Mouse (Mus musculus): ENCODE measurements around the gene Kif1a. TPM values are rescaled to one million over a fixed set of nuclear protein-coding genes. Genes with fewer than 3 reads are reported as not detected.

Gene Kif1a
- polyA plus RNA-seq, 1 experiment from 2014 or later = 4.4 TPM

GRCm38 (mm10) chr1:93018716-93019115 is 83.0 kb downstream of the Kif1a start:
- no peaks in the 10 kb centered on the region for H3K4me1 ChIP-seq (ENCODE audit: insufficient read depth, low read depth, low read length)
- no peak for TF ChIP-seq EP300 (IDR thresholded peaks at IDR 0.05)
- no peak for TF ChIP-seq CTCF (IDR thresholded peaks at IDR 0.05)
- 84% methylated on average over 10 of the region's 10 CpGs for WGBS

GRCm38 (mm10) chr1:93015136-93015535 is 86.6 kb downstream of the Kif1a start:
- Histone ChIP-seq H3K9me3 (ENCODE audit: low read length) (no peaks in the 10 kb centered on the region), H3K4me1 (ENCODE audit: insufficient read depth, low read depth, low read length) (no peaks in the 10 kb centered on the region), H3K27me3 (replicated peaks; ENCODE audit: insufficient read depth, low read length) (no peaks in the 10 kb centered on the region), H3K27ac (ENCODE audit: low read length) (no peak overlapping the region), H3K9ac (replicated peaks; ENCODE audit: low read depth) (no peak overlapping the region), H3K4me3 (ENCODE audit: low read depth, low read length) (no peak overlapping the region), H3K4me2 (replicated peaks; ENCODE audit: low read depth, low read length) (no peak overlapping the region), H3K36me3 (ENCODE audit: insufficient read depth, low read length) (no peaks in the 10 kb centered on the region)
- WGBS = 49% methylated on average over 2 of the region's 2 CpGs
- ATAC-seq = no peak
- TF ChIP-seq CTCF (IDR thresholded peaks at IDR 0.05) = no peak
- no peak for TF ChIP-seq EP300 (IDR thresholded peaks at IDR 0.05)
- no peak for DNase-seq (ENCODE audit: low spot score)

More at GRCm38 (mm10) chr1:93018716-93019115, 83.0 kb downstream of the Kif1a start:
- H3K27ac ChIP-seq (ENCODE audit: low read length) = no peak overlapping the region
- no peak for ATAC-seq
- no peaks in the 10 kb centered on the region for H3K27me3 ChIP-seq (replicated peaks; ENCODE audit: insufficient read depth, low read length)
- H3K9ac ChIP-seq (replicated peaks; ENCODE audit: low read depth) = no peak overlapping the region
- no peak overlapping the region for H3K4me3 ChIP-seq (ENCODE audit: low read depth, low read length)
- no peak overlapping the region for H3K4me2 ChIP-seq (replicated peaks; ENCODE audit: low read depth, low read length)
- no peak for DNase-seq (ENCODE audit: low spot score)
- H3K9me3 ChIP-seq (ENCODE audit: low read length) = no peaks in the 10 kb centered on the region
- H3K36me3 ChIP-seq (ENCODE audit: insufficient read depth, low read length) = no peaks in the 10 kb centered on the region

- H3K27ac ChIP-seq (ENCODE audit: low read length) = no peak overlapping the region
- no peaks in the 10 kb centered on the region for H3K36me3 ChIP-seq (ENCODE audit: insufficient read depth, low read length)
- no peaks in the 10 kb centered on the region for H3K4me1 ChIP-seq (ENCODE audit: insufficient read depth, low read depth, low read length)
- no peaks in the 10 kb centered on the region for H3K9me3 ChIP-seq (ENCODE audit: low read length)
- ATAC-seq = peak; percentile 78
- H3K9ac ChIP-seq (replicated peaks; ENCODE audit: low read depth) = no peak overlapping the region
- TF ChIP-seq CTCF (IDR thresholded peaks at IDR 0.05) (peak; percentile 93), EP300 (IDR thresholded peaks at IDR 0.05) (no peak)
- peak; percentile 67 for DNase-seq (ENCODE audit: low spot score)
- H3K4me3 ChIP-seq (ENCODE audit: low read depth, low read length) = no peak overlapping the region
- H3K27me3 ChIP-seq (replicated peaks; ENCODE audit: insufficient read depth, low read length) = no peaks in the 10 kb centered on the region
- no peak overlapping the region for H3K4me2 ChIP-seq (replicated peaks; ENCODE audit: low read depth, low read length)
Observed at GRCm38 (mm10) chr1:93014460-93014859, 87.3 kb downstream of the Kif1a start.

- no peak for DNase-seq (ENCODE audit: low spot score)
- no peak for ATAC-seq
- Histone ChIP-seq H3K4me2 (replicated peaks; ENCODE audit: low read depth, low read length) (no peak overlapping the region), H3K27ac (ENCODE audit: low read length) (no peak overlapping the region), H3K27me3 (replicated peaks; ENCODE audit: insufficient read depth, low read length) (no peaks in the 10 kb centered on the region), H3K36me3 (ENCODE audit: insufficient read depth, low read length) (no peaks in the 10 kb centered on the region), H3K9ac (replicated peaks; ENCODE audit: low read depth) (no peak overlapping the region), H3K9me3 (ENCODE audit: low read length) (no peaks in the 10 kb centered on the region), H3K4me3 (ENCODE audit: low read depth, low read length) (no peak overlapping the region), H3K4me1 (ENCODE audit: insufficient read depth, low read depth, low read length) (no peaks in the 10 kb centered on the region)
- TF ChIP-seq EP300 (IDR thresholded peaks at IDR 0.05) (no peak), CTCF (IDR thresholded peaks at IDR 0.05) (no peak)
- 70% methylated on average over 4 of the region's 4 CpGs for WGBS
Observed at GRCm38 (mm10) chr1:93013367-93013766, 88.4 kb downstream of the Kif1a start.

GRCm38 (mm10) chr1:93012103-93012585 is 89.6 kb downstream of the Kif1a start:
- Histone ChIP-seq H3K36me3 (ENCODE audit: insufficient read depth, low read length) (no peaks in the 10 kb centered on the region), H3K4me3 (ENCODE audit: low read depth, low read length) (no peak overlapping the region), H3K4me1 (ENCODE audit: insufficient read depth, low read depth, low read length) (no peaks in the 10 kb centered on the region), H3K4me2 (replicated peaks; ENCODE audit: low read depth, low read length) (no peak overlapping the region), H3K9me3 (ENCODE audit: low read length) (no peaks in the 10 kb centered on the region), H3K27me3 (replicated peaks; ENCODE audit: insufficient read depth, low read length) (no peaks in the 10 kb centered on the region), H3K9ac (replicated peaks; ENCODE audit: low read depth) (no peak overlapping the region), H3K27ac (ENCODE audit: low read length) (no peak overlapping the region)
- DNase-seq (ENCODE audit: low spot score) (no peak), ATAC-seq (no peak)
- no peak for TF ChIP-seq CTCF (IDR thresholded peaks at IDR 0.05)
- 65% methylated on average over 7 of the region's 7 CpGs for WGBS

- Histone ChIP-seq H3K9ac (replicated peaks; ENCODE audit: low read depth) (no peak overlapping the region), H3K4me3 (ENCODE audit: low read depth, low read length) (no peak overlapping the region), H3K36me3 (ENCODE audit: insufficient read depth, low read length) (no peaks in the 10 kb centered on the region), H3K9me3 (ENCODE audit: low read length) (no peaks in the 10 kb centered on the region), H3K4me1 (ENCODE audit: insufficient read depth, low read depth, low read length) (no peaks in the 10 kb centered on the region), H3K4me2 (replicated peaks; ENCODE audit: low read depth, low read length) (no peak overlapping the region), H3K27ac (ENCODE audit: low read length) (no peak overlapping the region), H3K27me3 (replicated peaks; ENCODE audit: insufficient read depth, low read length) (no peaks in the 10 kb centered on the region)
- peak; percentile 72 for TF ChIP-seq CTCF (IDR thresholded peaks at IDR 0.05)
- no peak for TF ChIP-seq EP300 (IDR thresholded peaks at IDR 0.05)
- DNase-seq (ENCODE audit: low spot score) = peak; percentile 37
- WGBS = 27% methylated on average over 3 of the region's 3 CpGs
- ATAC-seq = no peak
Observed at GRCm38 (mm10) chr1:93010731-93011130, 91.0 kb downstream of the Kif1a start.

GRCm38 (mm10) chr1:93009196-93009595 is 92.6 kb downstream of the Kif1a start:
- Histone ChIP-seq H3K4me1 (ENCODE audit: insufficient read depth, low read depth, low read length) (no peaks in the 10 kb centered on the region), H3K9ac (replicated peaks; ENCODE audit: low read depth) (no peak overlapping the region), H3K4me3 (ENCODE audit: low read depth, low read length) (no peak overlapping the region), H3K9me3 (ENCODE audit: low read length) (no peaks in the 10 kb centered on the region), H3K4me2 (replicated peaks; ENCODE audit: low read depth, low read length) (no peak overlapping the region), H3K27me3 (replicated peaks; ENCODE audit: insufficient read depth, low read length) (no peaks in the 10 kb centered on the region), H3K36me3 (ENCODE audit: insufficient read depth, low read length) (no peaks in the 10 kb centered on the region), H3K27ac (ENCODE audit: low read length) (no peak overlapping the region)
- WGBS = 29% methylated on average over 4 of the region's 4 CpGs
- ATAC-seq (no peak), DNase-seq (ENCODE audit: low spot score) (peak; percentile 36)
- TF ChIP-seq EP300 (IDR thresholded peaks at IDR 0.05) (no peak), CTCF (IDR thresholded peaks at IDR 0.05) (no peak)

All from lung, postnatal 0 days (tissue).